Mouse (Mus musculus) cerebellum, adult (tissue): ENCODE data around the gene Slc35f6.
"Not testable (repeated sequence)": the region's sequence is repeated elsewhere in the genome, so short reads cannot be mapped to it uniquely, and the experiment has no call there.

Source experiments
- ATAC-seq: cut with Nextera tagmentation; 2 replicates; pipeline ENCODE4 v1.9.2; 2017; ENCODE audit warnings: mild to moderate bottlenecking, moderate library complexity, mixed read lengths; ENCODE audit not compliant: insufficient number of reproducible peaks, low FRiP score, low TSS enrichment

Slc35f6 gene

DNA sequence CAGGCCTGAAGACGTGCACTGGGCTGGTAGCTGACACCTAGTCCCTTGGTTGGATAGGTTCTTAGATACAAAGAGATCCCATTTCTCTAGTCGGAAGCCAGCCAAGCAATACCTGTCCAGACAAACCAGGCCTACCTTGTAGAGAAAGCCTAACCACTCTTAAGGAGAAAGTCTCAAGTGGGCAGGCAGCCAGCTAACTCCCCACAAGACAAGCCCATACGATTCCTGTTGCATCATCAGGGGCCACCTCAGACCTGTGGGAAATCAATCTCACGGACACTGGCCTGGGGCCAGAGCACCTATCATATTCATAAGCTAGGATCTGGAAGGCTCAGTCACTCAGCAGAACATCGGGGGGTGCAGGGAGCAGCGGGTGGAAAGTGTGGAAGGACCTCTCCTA lies 5.5 kb downstream of the Slc35f6 start:
- ATAC-seq = no peak

DNA sequence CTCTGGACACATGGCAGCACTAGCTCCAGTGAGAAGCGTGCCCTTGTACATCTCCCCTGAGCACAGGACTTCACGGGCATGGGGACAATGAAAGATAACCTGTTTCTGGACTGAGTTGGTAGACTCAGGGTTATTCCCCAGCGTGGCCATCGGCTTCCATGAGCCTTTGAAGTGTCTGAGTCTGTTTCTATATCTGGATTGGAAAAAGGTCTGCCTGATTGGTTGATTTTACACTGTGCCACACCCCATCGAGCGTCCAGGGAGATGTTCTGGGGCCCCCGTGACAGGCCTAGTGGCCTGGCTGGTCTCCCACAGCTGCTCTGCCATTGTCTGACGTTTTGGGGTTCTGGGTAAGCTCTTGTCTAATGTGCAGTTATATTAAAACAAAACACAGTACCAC lies 7.3 kb downstream of the Slc35f6 start:
- ATAC-seq = no peak

DNA sequence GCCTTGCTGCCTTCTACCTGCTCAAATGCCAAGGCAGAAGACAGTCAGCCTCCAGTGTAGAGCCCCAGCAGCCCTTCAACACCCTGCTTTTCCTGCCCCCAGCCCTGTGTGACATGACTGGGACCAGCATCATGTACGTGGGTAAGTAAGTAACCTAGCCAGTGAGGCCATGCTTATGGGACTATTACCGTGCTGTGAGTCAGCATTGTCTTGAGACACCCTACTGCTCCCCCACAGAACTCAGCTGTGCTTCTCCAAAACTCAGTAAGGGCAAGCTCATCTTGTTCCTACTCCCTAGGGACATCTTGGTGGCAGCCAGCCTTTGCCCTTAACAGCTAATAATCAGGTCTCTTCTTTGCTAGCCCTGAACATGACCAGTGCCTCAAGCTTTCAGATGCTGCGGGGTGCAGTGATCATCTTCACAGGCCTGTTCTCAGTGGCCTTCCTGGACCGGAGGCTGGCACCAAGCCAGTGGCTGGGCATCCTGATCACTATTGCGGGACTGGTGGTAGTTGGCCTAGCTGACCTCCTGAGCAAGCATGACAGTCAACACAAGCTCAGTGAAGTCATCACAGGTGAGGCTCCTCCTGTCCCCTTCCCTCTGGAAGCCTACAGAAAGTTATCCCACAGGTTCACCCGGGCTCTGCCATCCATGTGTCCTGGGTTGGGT lies 7.9 kb downstream of the Slc35f6 start:
- ATAC-seq = no peak

DNA sequence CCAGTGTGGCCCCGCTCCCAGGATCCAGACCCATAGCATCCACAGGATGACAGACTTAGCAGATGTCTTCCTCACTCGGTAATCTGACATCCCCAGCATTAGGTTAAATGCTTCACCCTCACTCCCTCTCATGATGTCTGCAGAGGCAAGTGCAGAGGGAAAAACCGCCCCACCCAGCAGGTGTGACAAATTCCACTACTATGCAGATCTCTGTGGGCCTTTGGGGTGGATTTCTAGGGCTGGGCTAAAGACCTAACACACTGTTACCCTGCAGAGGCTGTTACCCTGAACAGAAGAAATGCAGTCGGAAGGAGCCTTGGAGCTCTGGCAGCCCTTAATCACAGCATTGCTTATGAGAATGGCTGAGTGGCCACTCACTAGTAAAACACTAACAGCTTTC lies 11.3 kb downstream of the Slc35f6 start:
- no peak for ATAC-seq

DNA sequence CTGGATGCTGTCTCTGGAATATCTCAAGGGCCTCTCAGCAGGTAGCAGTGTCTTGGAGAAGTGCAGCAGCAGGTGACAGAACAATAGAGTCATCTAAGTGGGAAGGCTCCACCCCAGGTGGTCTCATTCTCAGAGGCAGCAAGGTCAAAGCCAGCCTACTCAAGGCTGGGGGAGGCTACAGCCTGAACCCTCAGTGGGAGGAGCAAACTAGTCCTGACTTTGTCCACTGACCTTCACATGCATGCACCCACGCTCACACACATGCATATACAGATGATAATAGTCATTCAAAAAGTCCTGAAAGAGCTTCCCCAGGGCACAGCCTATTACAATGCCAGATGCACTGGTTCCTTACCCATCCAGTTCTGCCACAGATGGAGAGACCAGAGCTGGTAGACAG lies 12.5 kb downstream of the Slc35f6 start:
- ATAC-seq = no peak

DNA sequence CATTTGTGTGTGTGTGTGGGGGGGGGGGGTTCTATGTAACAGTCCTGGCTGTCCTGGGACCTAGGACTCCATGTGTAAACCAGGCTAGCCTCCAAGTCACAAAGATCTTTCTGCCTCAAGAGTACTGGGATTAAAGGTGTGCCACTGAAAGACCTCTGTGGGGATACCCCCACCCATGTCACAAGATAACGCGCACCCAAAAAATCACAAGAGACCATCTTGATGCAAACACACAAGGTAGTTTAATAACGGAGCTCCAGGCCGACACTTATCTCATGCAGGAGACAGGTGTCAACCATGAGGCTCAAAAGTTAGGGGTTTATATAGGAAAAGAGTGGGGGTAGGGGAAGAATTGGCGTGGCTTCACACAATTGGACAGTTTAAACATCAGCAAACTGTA lies 13.1 kb downstream of the Slc35f6 start:
- ATAC-seq = no peak

DNA sequence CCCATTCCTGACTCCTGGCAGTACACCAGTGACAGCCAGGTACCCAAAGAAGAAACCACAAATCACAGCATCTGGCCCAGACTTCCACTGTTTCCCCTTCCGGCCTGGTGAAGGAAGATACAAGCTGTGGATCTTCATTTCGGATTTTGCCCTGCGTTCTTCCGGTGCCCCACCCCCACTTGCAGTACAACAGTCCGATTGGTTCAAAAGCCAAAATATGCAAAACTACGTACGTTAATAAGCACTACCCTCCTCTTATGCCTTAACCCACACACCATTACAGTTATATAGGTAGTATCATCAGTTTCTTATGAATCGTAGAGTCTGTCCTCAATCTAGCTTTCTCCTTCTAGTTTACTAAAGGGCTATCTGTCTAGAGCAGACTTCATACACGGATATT lies 17.6 kb downstream of the Slc35f6 start:
- no peak for ATAC-seq

DNA sequence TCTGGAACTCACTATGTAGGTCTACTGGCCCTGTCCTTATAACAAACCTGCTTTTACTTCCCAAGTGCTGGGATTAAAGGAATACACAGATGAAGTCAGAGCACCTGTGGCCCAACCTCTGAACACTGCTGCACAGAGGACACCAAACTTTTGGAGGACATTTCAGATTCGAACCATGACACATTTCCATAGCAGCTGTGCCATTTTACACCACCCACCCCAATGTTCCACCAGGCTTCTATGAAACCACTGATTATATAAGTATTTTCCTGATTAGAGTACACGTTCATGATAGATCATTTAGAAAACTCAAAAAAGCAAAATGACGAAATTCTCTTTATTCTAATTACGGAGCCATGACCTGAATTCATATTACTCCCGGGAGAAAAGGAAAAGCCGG lies 18.2 kb downstream of the Slc35f6 start:
- ATAC-seq = no peak

DNA sequence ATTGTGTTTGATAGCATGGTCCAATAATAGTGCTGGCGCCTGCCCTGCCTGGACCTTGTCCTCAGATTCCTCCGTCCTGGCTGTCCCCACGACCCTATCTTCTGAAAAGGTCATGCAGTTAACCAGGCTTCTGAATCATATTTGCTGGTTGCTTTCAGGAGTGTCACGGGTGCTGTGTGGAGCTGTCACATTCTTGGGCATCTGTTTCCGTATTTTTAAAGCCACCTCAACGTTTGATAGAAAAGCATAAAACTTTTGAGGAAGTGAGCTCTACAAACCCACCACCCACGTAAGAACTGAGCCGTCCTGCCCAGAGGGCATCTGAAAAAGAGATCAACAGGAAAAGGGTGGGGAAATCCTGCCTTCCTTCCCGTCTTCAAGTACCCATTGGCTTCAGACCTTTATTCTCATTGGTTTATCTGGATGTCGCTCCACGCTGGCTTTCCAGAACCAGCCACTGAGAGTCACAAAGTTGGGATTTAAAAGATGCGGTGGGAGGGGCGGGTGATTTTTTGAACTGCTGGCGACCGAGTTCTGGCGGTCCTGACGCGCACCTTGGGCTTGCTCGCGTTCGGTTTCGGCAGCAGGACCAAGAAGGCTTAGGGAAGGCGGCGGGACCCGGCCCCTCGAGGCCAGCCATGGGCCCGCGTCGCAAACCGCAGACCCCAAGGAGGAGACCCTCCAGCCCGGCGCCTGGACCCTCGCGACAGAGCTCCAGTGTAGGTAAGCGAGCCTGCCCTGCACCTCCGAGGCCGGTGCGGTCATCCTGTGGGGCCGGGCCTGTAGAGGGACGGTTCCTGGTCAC lies 18.9 kb downstream of the Slc35f6 start, which contains the start of gene Cenpa:
Gene Cenpa, plus strand, starts transcription at position 387 of the 805 bp plus-strand sequence.
- ATAC-seq = peak; percentile 99

DNA sequence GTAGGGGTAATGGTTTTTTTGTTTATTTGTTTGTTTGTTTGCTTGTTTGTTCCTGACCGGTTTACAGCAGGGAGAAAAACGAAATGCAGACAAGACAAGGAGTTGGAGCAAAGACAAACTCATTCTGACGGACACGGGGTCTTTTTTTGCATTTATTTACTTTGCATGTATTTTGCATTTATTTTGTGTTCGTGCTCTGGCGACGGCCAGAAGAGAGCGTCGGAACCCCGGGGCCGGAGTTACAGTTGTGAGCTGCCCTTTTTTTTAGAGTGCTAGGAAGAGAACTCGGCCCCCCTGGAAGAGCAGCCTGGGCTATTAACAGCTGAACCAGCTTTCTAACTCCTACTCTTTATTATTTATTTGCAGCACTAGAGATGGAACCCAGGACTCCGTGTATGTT lies 19.5 kb downstream of the Slc35f6 start:
- ATAC-seq = no peak

DNA sequence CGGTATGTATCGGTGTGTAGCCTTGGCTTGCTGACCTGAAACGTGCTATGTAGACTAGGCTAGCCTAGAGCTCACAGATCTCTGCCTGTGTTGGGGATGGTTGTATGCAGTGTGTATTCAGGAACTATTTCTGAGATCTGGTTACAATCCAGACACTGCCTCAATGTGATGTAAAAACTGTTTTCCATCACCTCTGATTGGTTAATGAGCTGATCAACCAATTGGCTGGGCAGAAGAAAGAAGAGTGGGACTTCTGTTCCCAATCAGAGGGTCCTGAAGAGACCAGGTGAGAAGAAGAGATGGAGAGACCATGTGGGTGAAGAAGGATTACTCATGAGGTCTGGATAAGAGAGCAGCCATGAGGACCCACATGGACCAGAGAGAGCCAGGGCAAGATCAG lies 20.0 kb downstream of the Slc35f6 start:
- no peak for ATAC-seq

DNA sequence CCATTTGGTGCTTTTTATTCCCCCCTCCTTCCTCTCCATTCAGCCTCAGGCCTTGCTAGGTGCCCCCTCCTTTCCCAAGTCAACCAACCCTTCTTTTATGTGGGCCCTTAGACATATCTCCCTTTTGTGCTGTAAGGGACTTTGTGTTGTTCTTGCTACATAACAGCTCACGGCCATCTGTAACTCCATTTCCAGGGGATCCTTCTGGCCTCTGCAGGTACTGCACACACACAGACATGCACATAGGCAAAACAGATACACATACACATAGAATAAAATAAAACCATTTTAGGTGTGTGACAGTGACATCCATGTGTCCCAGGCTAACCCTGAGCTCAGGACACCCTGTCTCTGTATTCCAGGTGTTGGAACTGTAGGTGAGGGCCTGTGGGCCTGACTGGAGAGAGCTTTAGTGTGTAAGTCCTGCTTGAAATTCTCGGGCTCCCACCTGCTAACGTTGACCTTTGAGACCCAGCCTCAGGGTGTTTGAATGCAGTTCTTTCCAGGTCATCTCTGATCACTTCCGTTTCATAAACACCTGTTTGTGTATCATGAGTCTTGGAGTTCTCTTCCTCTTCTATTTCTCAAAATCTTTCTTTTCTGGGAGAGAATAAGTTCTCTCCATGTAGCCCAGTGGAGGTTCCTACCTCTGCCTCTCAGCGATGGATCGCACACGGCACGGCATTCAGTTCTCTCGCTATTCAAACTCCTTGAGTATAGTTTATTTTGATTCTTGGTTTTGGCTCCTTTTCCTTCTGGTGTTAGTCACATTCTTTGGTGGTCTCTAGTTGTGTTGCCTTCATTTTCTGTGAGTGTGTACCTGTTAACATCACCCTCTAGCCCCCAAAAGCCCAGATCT lies 21.1 kb downstream of the Slc35f6 start:
- ATAC-seq = no peak

DNA sequence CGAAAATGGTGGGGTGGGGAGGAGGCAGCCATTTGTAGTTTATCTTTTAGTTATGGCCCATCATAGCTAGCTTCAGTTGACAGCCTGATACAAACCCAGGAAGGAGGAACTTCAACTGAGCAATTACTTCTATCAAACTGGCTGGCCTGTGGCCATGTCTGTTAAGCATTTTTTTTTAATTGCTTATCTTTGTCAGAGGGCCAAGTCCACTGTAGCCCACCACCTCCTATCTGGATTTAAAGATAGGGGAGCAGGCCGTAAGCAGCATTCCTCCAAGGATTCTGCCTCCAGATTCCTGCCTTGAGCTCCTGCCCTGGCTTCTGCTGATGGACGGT lies 21.7 kb downstream of the Slc35f6 start:
- ATAC-seq = no peak

DNA sequence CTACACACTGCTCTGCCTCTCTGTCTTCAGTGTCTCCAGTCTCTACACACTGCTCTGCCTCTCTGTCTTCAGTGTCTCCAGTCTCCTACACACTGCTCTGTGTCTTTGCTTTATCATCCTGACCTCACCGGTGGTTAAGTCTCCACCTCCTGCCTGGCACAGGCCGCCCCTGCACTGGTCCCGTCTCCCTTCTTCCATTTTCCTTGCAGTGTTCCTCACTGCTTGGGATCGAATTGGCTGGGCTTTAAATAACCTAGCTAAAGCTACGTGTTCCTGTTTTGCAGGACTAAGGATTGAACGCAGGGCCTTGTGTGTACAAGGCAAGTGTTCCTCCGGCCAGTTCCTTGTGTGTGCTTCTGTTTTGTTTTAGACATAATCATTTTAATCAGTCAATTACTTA lies 22.4 kb downstream of the Slc35f6 start:
- no peak for ATAC-seq

DNA sequence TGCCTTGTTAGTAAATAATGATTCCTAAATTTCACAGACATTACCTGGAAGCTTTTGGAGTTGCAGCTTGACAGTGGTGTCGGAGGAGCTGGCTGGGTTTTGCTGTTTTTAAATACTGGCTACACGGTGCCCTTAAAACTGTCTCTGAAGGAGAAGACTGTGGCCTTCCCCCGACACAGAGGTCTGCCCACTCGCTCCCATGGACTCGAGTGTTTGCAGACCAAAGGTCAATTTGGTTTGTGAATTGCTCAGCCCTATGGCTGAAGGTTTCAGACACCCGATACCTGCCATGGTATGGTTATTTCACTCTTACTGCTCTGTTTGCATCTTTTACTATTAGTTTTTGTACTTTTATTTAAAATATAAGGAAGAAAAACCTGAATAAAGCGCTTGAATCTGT lies 26.3 kb downstream of the Slc35f6 start:
- no peak for ATAC-seq

DNA sequence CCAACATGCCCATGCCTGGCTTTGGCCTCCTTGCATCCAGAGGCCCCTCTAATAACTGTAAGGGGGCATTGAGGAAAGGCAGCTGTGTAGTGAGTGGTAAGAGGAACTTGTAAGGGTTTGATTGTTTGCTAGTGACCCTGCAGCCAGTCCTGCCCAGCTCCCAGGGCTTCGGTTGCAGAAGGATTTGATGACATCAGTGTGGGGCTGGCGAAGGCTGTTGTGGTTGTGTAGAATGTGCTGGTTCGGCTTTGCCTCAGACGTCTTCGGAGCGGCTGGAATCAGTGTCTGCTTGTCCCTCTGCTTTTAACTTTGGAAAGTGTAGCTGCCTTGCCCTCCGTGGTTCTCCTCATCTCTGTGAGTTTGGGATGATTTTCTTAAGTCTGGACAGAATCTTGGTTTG lies 29.1 kb downstream of the Slc35f6 start:
- ATAC-seq = no peak

DNA sequence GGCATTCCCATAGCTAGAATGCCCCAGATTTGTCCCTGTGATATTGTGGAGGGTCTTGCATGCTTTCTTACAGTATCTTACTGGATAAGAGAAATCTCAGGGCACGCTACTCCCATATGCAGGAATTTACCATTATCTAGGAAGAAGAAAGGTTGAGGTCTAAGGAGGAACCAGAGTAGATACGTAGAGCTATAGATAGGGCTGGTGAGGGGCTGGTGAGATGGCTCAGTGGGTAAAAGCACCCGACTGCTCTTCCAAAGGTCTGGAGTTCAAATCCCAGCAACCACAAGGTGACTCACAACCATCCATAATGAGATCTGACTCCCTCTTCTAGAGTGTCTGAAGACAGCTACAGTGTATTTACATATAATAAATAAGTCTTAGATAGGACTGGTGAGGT lies 30.3 kb downstream of the Slc35f6 start:
- ATAC-seq = not testable (repeated sequence)

DNA sequence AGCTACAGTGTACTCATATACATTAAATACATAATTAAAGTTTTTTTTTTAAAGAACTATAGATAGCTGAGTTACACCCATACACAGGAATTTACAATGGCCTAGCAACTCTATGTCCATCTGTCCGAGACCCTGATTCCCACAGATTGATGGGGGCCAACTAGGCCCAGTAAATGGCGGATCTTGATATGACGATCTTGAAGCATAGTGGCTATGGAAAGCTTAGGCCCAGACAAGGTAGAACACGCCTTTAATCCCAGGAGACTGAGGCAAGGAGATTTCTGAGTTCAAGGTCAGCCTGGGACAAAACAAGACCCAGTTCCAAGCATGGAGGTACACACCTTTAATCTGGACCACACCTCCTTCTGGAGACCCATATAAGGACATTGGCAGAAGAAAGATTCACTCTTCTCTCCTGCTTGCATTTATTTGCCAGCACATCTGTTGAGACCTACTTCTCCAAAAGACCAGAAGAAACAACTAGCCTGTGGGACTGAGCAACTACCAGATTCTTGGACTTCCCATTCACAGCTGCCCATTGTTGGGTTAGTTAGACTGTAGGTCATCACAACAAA lies 31.1 kb downstream of the Slc35f6 start:
- ATAC-seq = no peak

DNA sequence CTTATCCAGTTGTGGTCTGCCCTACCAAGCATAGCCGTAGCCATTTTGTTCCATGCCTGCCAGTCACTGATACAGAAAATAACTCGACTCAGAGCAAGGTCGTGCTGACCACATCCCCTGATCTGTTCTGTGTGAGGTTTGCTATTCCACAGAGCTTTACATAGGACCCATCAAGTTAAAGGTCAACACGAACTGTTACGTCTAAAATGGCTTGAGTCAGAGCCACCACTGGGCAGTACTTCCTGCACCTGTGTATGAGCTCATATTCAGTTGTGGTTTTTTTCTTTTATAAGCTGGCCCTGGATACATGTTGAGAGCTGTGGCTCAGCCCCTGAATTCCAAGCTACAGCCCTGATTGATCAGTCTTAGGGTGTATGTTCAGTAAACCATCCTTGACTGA lies 31.9 kb downstream of the Slc35f6 start:
- no peak for ATAC-seq

DNA sequence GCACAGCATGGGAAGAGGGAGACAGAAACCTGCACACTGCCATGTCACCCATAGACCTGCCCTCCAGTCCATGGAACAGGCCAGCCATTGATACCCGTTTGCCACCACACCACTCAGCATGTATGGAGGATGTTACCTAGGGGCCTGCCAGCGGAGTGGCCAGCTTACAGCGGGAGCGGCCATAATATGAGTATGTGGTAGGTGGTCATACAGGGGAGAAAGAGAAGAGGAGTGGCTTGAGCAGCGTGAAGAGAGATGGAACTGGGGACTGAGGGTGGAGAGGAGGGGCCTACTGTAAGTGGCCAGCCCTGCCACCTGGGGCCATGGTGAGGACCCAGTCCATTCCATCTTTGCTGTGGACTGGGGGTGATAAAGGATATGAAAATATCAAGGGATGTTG lies 34.2 kb downstream of the Slc35f6 start:
- ATAC-seq = no peak
